Mouse (Mus musculus): ENCODE data around the gene Tfeb. TPM values are rescaled to one million over a fixed set of nuclear protein-coding genes. Genes with fewer than 3 reads are reported as not detected.

Gene Tfeb
- polyA plus RNA-seq, 1 experiment: 36.4 TPM

DNA sequence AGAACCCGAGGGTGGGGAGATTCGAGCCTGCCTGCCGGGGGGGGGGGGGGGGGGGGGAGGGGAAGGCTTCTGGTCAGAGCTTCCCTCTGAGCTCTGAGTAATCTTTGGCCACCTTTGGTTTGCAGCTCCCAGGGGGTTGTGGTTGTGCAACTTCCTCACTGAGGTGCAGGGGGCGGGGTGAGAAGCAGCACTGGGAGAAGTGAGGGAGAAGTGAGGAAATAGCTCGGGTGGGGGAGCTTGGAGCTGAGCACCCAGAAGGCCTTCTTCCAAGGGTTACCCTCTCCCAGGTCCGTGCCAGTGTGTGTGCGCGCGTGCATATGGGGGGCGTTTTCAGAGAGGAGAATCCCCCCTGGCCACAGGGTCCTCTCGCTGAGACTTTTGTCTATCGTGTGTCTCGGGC lies 17.4 kb downstream of the Tfeb start:
- Histone ChIP-seq H3K4me1 (ENCODE audit: control insufficient read depth, insufficient read depth, low read length) (no peaks in the 10 kb centered on the region), H3K36me3 (ENCODE audit: control insufficient read depth, insufficient read depth, low read length) (no peaks in the 10 kb centered on the region; the same call in 1 of the 2 replicates), H3K4me3 (ENCODE audit: insufficient read depth, low read depth, low read length) (no peak overlapping the region), H3K27me3 (replicated peaks; ENCODE audit: control insufficient read depth, insufficient read depth, low read length) (no peaks in the 10 kb centered on the region), H3K27ac (ENCODE audit: insufficient read depth, low read depth, low read length) (no peak overlapping the region)
- peak; percentile 61 for DNase-seq
- 67% methylated on average over 12 of the region's 13 CpGs for WGBS
- TF ChIP-seq CTCF (conservative IDR thresholded peaks at IDR 0.05; ENCODE audit: insufficient read depth, insufficient read length, low read depth, low read length) (no peak), POLR2A (IDR thresholded peaks at IDR 0.05; ENCODE audit: low read depth, low read length) (no peak)

DNA sequence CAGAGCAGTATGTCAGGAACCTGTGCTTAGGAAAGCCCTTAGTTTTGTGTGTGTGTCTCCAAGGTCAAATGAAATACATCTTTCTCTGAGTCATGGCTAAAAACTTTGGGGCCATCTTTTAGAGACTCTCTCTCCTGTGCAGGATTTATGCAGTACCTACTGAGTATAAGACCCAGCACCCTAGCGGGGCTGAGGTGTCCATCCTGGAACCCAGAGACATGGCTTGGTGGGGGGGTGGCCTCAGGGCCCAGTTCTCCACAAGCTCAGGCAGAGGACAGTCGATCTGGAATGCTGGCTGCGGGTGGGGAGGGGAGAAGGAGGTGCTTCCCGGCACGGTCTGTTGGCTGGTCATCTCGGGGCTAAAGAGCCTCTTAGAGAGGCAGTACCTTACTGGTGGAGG lies 19.5 kb downstream of the Tfeb start:
- no peaks in the 10 kb centered on the region for H3K27me3 ChIP-seq (replicated peaks; ENCODE audit: control insufficient read depth, insufficient read depth, low read length)
- no peaks in the 10 kb centered on the region for H3K36me3 ChIP-seq (ENCODE audit: control insufficient read depth, insufficient read depth, low read length)
- H3K4me3 ChIP-seq (ENCODE audit: insufficient read depth, low read depth, low read length): no peak overlapping the region
- DNase-seq: no peak
- TF ChIP-seq CTCF (conservative IDR thresholded peaks at IDR 0.05; ENCODE audit: insufficient read depth, insufficient read length, low read depth, low read length): no peak
- no peak for TF ChIP-seq POLR2A (IDR thresholded peaks at IDR 0.05; ENCODE audit: low read depth, low read length)
- WGBS: 15% methylated on average over 6 of the region's 6 CpGs
- peaks cover 2% of the 10 kb centered on the region; the same call in 1 of the 2 replicates for H3K4me1 ChIP-seq (ENCODE audit: control insufficient read depth, insufficient read depth, low read length)
- no peak overlapping the region for H3K27ac ChIP-seq (ENCODE audit: insufficient read depth, low read depth, low read length)

DNA sequence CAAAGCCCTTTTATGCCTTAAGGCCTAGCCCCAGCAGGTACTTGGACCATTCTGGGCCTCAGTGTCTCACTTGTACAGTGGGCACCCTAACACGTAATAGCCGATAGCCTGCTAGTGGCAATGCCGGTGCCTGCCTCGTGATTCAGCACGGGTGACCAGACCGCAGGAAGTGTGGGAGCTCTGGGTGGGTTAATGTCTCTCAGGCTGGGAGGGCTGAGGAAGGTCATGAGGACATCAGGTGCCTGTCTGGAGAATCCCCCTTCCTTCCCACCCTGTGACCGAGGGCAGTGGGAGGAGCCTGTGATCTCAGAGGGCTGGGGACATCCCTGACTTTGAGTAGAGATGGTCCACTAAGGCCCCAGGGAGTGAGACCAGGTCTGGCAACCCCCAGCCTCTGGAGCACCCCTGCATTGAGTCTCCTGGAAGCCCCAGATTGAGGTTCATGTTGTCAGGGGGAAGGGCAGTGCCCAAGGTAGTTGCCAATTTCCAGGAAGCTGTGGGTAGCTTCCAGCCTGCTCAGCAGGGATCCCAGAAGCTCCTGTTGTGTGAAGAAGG lies 20.3 kb downstream of the Tfeb start:
- Histone ChIP-seq H3K27me3 (replicated peaks; ENCODE audit: control insufficient read depth, insufficient read depth, low read length) (no peaks in the 10 kb centered on the region), H3K36me3 (ENCODE audit: control insufficient read depth, insufficient read depth, low read length) (no peaks in the 10 kb centered on the region), H3K4me3 (ENCODE audit: insufficient read depth, low read depth, low read length) (no peak overlapping the region), H3K4me1 (ENCODE audit: control insufficient read depth, insufficient read depth, low read length) (peaks cover 6% of the 10 kb centered on the region; the same call in 1 of the 2 replicates), H3K27ac (ENCODE audit: insufficient read depth, low read depth, low read length) (no peak overlapping the region)
- no peak for DNase-seq
- TF ChIP-seq CTCF (conservative IDR thresholded peaks at IDR 0.05; ENCODE audit: insufficient read depth, insufficient read length, low read depth, low read length): no peak
- no peak for TF ChIP-seq POLR2A (IDR thresholded peaks at IDR 0.05; ENCODE audit: low read depth, low read length)
- 62% methylated on average over 7 of the region's 7 CpGs for WGBS

DNA sequence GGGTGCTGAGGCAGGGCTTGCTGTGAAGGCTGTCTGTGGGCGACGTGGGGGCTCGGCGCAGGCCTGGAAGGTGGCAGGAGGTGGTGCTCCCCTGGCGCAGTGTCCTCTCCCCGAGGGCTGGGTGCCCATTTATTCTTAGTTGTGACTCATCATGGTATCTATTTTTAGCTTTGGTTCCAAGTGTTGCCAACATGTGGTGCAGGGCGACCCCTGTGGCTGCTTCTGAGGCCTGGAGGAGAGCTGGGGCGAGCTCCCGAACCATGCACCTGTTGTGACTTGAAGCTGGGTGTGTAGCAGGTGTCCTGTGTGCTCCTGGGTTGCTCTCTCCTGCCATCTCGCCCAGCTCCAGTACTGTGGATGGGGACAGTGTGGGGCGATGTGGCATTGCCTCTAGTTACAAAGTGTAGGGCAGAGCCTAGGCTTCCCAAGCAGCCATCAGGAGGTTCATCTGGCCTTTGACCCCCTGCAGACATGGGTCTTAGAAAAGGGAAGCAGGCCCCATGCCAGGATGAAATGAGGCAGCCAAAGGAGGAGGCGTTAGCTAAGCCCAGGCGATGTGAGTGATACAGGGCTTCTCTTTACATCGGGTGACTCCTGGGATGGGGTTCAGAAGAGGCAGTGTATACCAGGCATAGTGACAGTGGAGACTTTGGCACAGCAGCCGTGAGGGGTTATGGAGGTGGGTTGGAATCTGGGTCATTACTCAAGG lies 23.0 kb downstream of the Tfeb start:
- WGBS: 69% methylated on average over 15 of the region's 15 CpGs
- peak; percentile 46 for DNase-seq
- no peaks in the 10 kb centered on the region for H3K27me3 ChIP-seq (replicated peaks; ENCODE audit: control insufficient read depth, insufficient read depth, low read length)
- H3K4me1 ChIP-seq (ENCODE audit: control insufficient read depth, insufficient read depth, low read length): peaks cover 17% of the 10 kb centered on the region; the same call in 1 of the 2 replicates
- no peak overlapping the region for H3K27ac ChIP-seq (ENCODE audit: insufficient read depth, low read depth, low read length)
- H3K36me3 ChIP-seq (ENCODE audit: control insufficient read depth, insufficient read depth, low read length): no peaks in the 10 kb centered on the region
- H3K4me3 ChIP-seq (ENCODE audit: insufficient read depth, low read depth, low read length): no peak overlapping the region
- TF ChIP-seq CTCF (conservative IDR thresholded peaks at IDR 0.05; ENCODE audit: insufficient read depth, insufficient read length, low read depth, low read length): peak; percentile 27
- TF ChIP-seq POLR2A (IDR thresholded peaks at IDR 0.05; ENCODE audit: low read depth, low read length): no peak

DNA sequence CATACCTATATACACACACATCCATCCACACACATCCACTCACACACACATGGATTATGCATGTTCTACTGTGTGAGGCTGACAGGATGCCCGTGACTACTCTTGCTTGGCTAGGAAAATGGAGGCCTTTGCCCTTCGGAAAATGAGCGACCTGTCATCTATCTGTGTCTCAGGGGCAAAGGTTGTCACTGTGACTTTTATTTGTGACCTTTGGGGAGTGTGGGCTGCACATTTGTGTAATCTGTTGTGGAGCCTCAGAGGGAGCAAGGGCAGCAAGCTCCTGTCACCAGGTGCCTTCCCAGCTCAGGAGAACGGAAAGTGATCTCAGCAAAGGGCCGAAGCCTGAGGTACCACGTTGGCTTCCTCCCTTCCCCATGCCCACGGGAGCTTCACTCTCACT lies 25.2 kb downstream of the Tfeb start:
- no peak for DNase-seq
- 55% methylated on average over 7 of the region's 7 CpGs for WGBS
- Histone ChIP-seq H3K27ac (ENCODE audit: insufficient read depth, low read depth, low read length) (peak overlapping the region; percentile 17; the same call in 1 of the 2 replicates), H3K4me1 (ENCODE audit: control insufficient read depth, insufficient read depth, low read length) (peaks cover 17% of the 10 kb centered on the region; the same call in 1 of the 2 replicates), H3K27me3 (replicated peaks; ENCODE audit: control insufficient read depth, insufficient read depth, low read length) (no peaks in the 10 kb centered on the region), H3K36me3 (ENCODE audit: control insufficient read depth, insufficient read depth, low read length) (no peaks in the 10 kb centered on the region), H3K4me3 (ENCODE audit: insufficient read depth, low read depth, low read length) (no peak overlapping the region)
- TF ChIP-seq CTCF (conservative IDR thresholded peaks at IDR 0.05; ENCODE audit: insufficient read depth, insufficient read length, low read depth, low read length) (0 out of 2 replicates have a peak, but pooled peaks have one; percentile 0), POLR2A (IDR thresholded peaks at IDR 0.05; ENCODE audit: low read depth, low read length) (no peak)

DNA sequence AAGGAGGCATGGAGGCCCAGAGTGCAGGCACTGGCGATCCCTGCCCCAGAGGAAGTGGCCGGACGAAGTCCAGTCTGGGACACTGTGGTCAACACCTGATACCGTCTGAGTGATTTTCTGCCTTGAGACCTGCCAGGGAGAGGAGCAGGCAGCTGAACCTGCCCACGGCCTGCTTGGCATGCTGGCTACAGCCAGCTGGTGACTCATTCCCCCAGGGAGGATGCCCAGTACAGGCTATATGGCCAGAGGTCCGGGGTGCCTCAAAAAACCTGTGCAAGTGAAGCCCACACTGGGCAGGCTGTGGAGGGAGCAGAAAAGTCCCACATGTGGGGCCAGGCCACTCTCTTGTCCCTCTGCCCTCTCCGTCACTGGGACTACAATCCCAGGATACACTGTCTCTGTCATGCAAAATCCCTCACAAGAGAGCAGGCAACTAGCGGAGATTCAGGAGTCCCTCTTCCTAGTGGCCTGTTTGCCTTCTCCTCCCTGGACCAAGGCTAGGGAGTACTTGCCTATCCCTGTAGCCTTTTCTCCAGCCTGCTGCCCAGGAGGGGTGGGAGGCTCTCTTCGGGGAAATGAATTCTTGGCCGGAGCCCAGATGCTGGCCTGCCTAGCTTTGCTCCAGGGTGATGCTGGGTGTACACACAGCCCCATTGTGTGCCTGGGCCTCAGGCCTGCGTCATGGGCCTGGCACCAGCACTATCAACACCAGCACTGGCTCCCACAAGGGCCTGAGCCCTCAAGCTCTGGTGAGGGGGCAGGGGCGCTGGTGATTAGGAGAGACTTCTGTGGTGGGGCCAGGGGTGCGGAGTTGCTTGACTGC lies 25.9 kb downstream of the Tfeb start:
- H3K36me3 ChIP-seq (ENCODE audit: control insufficient read depth, insufficient read depth, low read length): no peaks in the 10 kb centered on the region
- WGBS: 45% methylated on average over 13 of the region's 13 CpGs
- peak; percentile 76 for DNase-seq

More for the DNA sequence above, 25.9 kb downstream of the Tfeb start:
- H3K4me3 ChIP-seq (ENCODE audit: insufficient read depth, low read depth, low read length): no peak overlapping the region
- peak overlapping the region; percentile 17; the same call in 1 of the 2 replicates for H3K27ac ChIP-seq (ENCODE audit: insufficient read depth, low read depth, low read length)
- peaks cover 17% of the 10 kb centered on the region; the same call in 1 of the 2 replicates for H3K4me1 ChIP-seq (ENCODE audit: control insufficient read depth, insufficient read depth, low read length)
- H3K27me3 ChIP-seq (replicated peaks; ENCODE audit: control insufficient read depth, insufficient read depth, low read length): no peaks in the 10 kb centered on the region
- TF ChIP-seq POLR2A (IDR thresholded peaks at IDR 0.05; ENCODE audit: low read depth, low read length) (no peak), CTCF (conservative IDR thresholded peaks at IDR 0.05; ENCODE audit: insufficient read depth, insufficient read length, low read depth, low read length) (no peak)

Measured in kidney, adult 2 months (tissue).